Mouse (Mus musculus) heart, adult 10 weeks (tissue): ENCODE results near the gene Klhdc8a. TPM values are rescaled to one million over a fixed set of nuclear protein-coding genes. Genes with fewer than 3 reads are reported as not detected.

Source experiments
- polyA plus RNA-seq: library from polyadenylated mRNA; stranded (reverse); fragments of 350-450 nt; fragmentation: Illumina TruSeq; extraction: RNeasy Lipid Tissue Mini Kit (QIAGEN cat#74804); gene quantifications from one replicate; pipeline ENCODE4 v1.2.3, GENCODE M21; 2014; ENCODE audit warnings: low read depth, low replicate concordance

Klhdc8a gene
- polyA plus RNA-seq: 11.4 TPM

DNA sequence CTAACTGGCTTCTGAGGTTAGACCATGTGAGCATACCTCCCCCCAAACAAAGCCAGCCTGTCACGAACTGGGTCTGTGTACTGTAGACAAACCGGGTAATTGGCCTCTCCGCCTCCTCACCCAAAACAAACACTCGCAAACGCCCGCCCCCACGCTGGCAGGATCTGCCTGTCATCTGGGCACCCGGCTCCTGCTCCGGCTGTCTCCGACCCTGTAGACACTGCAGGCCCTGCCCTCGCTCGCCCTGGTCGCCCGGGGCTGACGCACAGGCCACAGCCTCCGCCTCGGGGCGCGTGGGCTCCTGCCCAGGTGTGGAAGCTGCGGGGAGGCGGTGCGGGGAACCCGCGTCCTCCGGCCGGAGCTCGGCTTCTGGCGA lies at the start of gene Klhdc8a:
Gene Klhdc8a (plus strand): TSS at position 202 of the 376 bp plus-strand sequence.

DNA sequence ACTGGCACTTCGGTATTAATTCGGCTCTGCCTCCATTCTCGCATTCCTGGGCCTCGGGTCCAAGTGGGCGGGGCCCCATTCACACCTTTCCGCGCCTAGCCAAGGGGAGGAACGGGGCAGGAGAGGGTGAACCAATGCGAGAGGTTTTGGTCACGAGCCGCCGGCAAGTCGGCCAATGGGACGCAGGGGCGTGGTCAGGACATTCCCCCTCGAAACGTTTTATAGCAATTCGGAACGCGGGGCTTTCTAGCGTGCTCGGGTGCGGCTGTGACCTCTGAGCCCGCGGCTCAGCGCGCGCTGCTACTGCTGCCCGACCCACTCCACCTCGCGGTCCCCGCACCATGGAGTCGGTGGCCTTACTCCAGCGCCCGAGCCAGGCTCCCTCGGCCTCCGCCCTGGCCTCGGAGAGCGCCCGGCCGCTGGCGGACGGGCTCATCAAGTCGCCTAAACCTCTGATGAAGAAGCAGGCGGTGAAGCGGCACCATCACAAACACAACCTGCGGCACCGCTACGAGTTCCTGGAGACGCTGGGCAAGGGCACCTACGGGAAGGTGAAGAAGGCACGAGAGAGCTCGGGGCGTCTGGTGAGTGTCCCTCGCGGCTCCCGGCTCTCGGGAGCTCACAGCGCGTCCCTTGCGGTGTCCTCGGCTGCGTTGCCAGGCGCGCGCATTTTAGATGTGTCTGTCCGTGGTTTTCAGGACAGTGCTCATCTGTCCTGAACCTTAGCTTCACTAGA lies 17.6 kb downstream of the Klhdc8a start, which contains the start of gene Nuak2:
Gene Nuak2 (plus strand): TSS at position 238 of the 736 bp plus-strand sequence.

Other genes starting within 250 kb of the Klhdc8a start
- 1.0 TPM for gene Mfsd4a, start 230.6 kb upstream of the Klhdc8a start, polyA plus RNA-seq
- gene Cdk18, start 158.9 kb upstream of the Klhdc8a start, polyA plus RNA-seq: 19.5 TPM
- gene Lemd1, start 107.2 kb upstream of the Klhdc8a start, polyA plus RNA-seq: not detected
- gene AC124108.1, start 107.2 kb upstream of the Klhdc8a start, polyA plus RNA-seq: not detected
- gene Gm10188, start 68.9 kb upstream of the Klhdc8a start, polyA plus RNA-seq: not detected
- 2.3 TPM for gene Nuak2, start 17.5 kb downstream of the Klhdc8a start, polyA plus RNA-seq
- gene Tmcc2, start 92.7 kb downstream of the Klhdc8a start, polyA plus RNA-seq: 20.2 TPM
- 12.8 TPM for gene Dstyk, start 118.9 kb downstream of the Klhdc8a start, polyA plus RNA-seq
- gene Rbbp5, start 178.7 kb downstream of the Klhdc8a start, polyA plus RNA-seq: 27.0 TPM
- 2.6 TPM for gene Tmem81, start 207.6 kb downstream of the Klhdc8a start, polyA plus RNA-seq
- gene Cntn2, start 244.6 kb downstream of the Klhdc8a start, polyA plus RNA-seq: 6.3 TPM